Mouse (Mus musculus) adrenal gland, postnatal 25 days (tissue): Measurements from ENCODE around the gene P2ry12. TPM values are rescaled to one million over a fixed set of nuclear protein-coding genes. Genes with fewer than 3 reads are reported as not detected.

Experiments
- DNase-seq: peaks from one replicate; pipeline ENCODE4 v3.0.0; 2021; ENCODE audit warnings: mixed read lengths
- long read RNA-seq: library from polyadenylated mRNA; stranded (forward); transcript quantifications from one replicate; pipeline ENCODE4 v2.0.0, GENCODE M21; 2021
- total RNA-seq: library from RNA; stranded (reverse); gene quantifications from 2 replicates; pipeline ENCODE4 v1.2.3, GENCODE M21; 2021

The P2ry12 gene
- 1.4 and 3.2 TPM in 2 replicates for total RNA-seq
- long read RNA-seq, partial matches to known transcripts = 0 of 5 reads
- long read RNA-seq, other reads (novel, unspliced or antisense) = 3 of 5 reads

DNA sequence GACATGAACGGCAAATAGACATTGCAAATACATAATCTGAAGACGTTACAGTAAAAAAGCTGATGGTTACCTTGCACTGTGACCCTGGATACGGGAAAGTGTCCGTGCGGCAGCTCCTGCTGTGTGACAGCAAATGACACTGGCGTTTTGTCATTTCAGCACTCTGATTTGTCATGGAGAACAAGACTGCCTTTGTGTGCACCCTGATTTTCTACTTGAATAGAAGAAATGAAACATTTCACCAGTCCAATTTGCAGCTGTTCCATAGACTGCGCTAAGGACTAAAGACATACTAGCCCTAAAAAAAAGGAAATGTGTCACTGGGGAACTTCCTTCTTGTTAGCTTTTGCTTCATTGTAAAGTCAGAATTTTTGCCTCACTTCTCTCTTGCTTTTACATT, at the start of gene P2ry12:
Gene P2ry12, minus strand, starts transcription at position 168 of the 400 bp plus-strand sequence.
- no peak for DNase-seq

DNA sequence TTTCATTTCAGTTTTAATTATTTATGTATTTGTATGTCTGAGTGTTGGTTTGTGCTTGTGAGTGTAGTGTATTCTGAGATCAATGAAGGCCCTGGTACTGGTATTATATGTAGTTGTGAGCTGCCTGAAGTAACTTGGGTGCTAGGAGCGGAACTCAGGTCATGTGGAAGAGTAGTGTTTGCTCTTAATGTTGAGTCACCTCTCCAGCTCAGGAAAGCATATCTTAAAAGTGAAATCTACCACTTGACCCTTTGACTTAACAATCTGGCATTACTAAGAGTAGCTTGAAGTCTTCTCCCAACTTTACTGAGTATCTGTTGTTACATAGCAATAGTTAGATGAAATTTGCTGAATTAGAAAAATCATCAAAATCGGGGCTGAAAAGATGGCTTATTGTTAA, 42.8 kb upstream of the P2ry12 start:
- no peak for DNase-seq

DNA sequence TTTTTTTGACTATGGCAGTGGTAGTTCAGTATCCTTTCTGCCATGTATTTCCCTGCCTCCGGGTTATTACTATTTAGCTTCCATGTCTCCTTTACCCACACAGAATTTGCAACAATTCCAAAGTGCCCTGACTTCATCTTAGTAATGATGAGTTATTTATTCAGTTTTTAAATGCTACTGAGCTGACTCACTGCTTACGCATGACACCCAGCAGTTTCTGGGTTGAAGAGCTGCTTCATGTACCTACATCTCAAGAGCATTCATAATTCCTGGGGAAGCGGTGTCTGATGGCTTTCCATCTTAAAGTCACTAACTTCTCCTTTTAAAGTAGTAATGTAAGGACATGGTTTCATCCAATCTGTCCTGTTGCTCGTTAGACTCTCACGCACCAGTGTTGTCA, 42.3 kb upstream of the P2ry12 start:
- no peak for DNase-seq

- DNase-seq = no peak
Observed at GRCm38 (mm10) chr3:59297653-59298052, 35.0 kb upstream of the P2ry12 start.

GRCm38 (mm10) chr3:59296563-59297130, 34.0 kb upstream of the P2ry12 start:
- no peak for DNase-seq

DNA sequence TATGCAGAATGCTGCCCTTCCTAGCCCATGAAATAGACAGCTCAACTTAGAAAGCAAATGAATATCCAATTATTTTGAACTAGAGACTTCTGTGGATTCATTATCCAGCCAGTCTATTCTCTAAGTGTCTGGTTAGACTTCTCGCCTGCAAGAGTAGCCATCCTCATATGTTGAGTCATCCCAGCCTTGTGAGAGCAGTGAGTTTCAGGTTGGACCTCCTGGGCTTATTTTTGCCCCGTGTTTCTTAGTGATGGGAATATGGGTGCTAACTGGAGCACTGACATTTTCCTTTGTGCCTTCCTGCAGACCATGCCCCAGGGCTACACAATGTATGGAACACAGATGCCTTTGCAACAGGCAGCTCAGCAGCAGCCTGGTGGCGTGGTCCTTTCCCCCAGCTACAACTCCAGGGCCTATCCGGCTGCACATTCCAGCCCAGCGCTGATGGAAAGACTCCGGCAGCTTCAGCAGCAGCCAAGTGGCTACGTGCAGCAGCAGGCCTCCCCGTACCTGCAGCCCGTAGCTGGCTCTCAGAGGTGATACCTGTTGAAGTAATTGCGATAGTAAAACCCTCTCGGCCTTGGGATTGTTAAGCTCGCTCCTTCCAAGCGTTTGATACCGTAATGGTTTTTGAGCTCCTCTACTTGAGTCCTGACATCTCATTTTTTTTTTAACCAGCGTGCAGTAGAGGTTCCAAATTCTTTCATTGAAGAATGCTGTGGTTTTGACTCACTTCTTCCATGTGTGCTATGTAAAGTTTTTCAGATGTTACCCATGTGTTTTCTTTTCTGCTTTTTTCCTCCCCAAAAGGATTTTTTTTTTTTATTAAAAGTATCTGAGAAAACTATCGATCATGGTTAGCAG, 33.3 kb upstream of the P2ry12 start:
- no peak for DNase-seq

DNA sequence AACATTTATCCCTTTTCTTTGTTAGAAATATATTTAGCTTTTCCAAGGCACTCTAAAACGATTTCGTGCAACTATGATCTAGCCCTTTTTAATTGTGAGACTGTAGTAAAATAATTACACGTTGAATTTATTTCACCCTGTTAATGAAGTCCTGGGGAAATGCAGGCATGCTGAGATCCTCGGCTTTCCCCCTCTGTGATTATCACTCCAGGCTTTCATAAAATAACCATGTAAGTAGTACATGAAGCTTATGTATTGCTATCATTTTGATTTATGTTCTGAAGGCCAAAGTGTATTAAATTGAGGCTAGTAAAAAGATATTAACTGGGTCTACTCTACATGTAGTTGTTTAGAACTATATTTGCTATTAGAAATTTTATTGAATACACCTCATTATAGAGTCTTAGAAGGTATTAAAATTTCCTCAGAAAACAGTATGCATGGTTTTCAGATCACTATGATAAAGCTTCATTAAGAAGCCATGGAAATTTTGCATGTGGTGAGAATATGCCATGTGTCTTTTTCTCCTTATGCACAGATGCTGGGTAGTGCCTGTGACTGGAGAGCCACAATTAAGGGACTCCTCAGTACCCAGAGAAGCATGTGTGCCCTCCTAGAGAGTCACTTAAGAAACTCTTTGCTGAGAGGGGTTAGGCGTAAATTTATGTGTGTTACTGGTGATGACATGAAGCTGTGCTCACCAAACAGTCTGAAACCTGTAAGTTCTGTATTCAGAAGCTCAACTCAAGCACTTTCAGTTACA, 30.9 kb upstream of the P2ry12 start:
- no peak for DNase-seq

DNA sequence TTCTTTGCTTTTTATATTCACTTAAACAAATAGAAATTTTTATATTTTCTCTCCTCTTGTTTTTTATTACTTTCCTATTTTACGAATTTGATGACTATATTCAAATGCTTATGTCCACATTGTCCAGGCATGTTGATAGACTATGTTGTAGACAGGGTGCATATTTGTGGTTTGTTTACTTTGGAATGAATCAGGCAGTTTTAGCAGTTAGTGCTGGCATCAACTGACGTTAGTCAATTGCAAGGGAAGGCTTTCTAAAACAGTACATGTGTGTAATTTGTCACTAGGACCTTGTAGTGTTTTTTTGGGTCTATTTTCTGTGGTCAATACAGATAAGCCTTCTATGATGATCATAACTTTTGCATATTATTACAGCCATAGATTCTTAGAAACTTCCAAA, 27.9 kb upstream of the P2ry12 start:
- DNase-seq = no peak

DNA sequence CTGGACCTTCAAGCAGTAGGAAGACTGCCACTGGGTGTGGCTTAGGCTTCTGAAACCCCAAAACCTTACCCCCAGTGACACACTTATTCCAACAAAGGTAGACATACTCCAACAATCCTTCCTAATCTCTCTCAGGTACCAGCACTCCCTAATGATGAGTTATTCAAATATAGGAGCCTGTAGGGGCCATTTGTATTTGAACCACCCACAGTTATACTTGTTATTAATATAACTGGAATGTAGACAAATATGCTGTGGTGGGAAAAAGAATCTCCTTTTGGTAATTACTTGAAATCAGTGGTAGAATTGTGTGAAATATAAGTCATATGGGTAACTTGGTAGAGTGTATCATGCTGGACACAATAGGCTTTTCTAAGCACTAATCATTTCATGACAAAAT, 15.9 kb upstream of the P2ry12 start:
- no peak for DNase-seq

GRCm38 (mm10) chr3:59278254-59278533, 15.5 kb upstream of the P2ry12 start:
- DNase-seq = no peak

GRCm38 (mm10) chr3:59277502-59278253, 15.0 kb upstream of the P2ry12 start:
- DNase-seq = peak; percentile 23

GRCm38 (mm10) chr3:59270811-59271210, 8.1 kb upstream of the P2ry12 start:
- no peak for DNase-seq

DNA sequence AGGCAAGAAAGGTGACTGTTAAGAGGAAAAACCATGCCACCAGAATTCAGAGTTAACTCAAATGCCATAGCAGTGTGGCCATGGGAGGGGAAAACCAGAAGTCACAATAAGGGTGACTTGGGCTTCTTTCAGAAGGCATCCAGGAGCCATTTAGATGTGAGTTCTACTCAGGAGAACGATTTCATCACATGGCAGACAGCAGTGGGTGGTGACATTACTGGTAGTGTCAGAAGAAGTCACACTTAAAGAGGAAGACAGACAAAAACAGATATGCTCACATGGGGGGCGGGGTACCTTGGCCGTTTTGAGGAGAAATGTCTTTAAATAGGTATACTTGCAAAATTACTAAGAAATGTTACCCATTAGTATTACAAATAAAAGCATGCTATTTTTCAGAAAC, 1.3 kb upstream of the P2ry12 start:
- DNase-seq = no peak

GRCm38 (mm10) chr3:59263417-59263816, 746 bp upstream of the P2ry12 start:
- no peak for DNase-seq

- DNase-seq = no peak
Observed at GRCm38 (mm10) chr3:59261709-59262472, 780 bp downstream of the P2ry12 start.

- DNase-seq = no peak
Observed at GRCm38 (mm10) chr3:59260745-59261144, 1.9 kb downstream of the P2ry12 start.

GRCm38 (mm10) chr3:59257740-59258664, 4.7 kb downstream of the P2ry12 start:
- no peak for DNase-seq

- DNase-seq = no peak
Observed at GRCm38 (mm10) chr3:59250454-59250853, 12.2 kb downstream of the P2ry12 start.

GRCm38 (mm10) chr3:59248031-59248430, 14.6 kb downstream of the P2ry12 start:
- DNase-seq = no peak

DNA sequence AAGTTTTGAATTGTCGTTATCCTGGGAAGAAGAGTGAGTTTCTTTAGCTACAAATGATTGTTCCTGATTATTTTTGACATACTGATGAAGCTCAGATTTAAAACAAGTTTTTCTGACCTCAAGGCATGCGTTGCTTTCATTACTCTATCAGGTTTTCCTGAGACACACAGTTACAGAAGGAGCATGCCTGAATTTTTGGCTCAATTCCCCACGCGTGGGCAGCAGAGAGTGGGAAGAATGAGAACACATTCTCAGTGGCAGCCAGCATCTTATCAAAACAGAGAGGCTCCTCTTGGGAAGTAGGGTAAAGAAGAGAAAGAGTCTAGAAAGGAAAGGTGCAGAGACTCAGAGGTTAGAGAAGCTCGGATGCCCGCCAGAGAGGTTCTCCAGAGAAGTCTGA, 19.3 kb downstream of the P2ry12 start:
- DNase-seq = no peak

DNA sequence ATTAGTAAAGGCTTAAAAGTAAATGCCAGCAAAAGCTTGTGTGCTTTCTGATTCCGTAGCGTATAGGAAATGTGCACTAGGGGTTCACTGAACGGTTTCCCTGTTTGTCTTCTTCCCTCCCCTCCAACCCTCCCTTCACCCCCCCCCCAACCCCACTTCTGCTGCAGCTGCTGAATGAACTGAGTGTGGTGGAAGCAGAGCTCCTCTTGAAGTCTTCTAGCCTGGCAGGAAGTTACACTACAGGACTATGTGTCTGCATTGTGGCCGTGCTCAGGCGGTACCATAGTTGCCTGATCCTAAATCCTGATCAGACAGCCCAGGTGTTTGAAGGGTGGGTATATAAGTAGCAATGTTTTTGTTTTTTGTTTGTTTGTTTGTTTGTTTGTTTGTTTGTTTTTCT, 27.8 kb downstream of the P2ry12 start:
- no peak for DNase-seq
